Mouse (Mus musculus) heart, embryonic 16.5 days (tissue): ENCODE results near the gene Fam120c. TPM values are rescaled to one million over a fixed set of nuclear protein-coding genes. Genes with fewer than 3 reads are reported as not detected.
A peak's percentile ranks its signal among the peaks of the same experiment; 100 is the strongest.

Experiments
- ATAC-seq: fragments of 200-750 bp; cut with Nextera tagmentation; replicated peaks from 2 replicates; pipeline ENCODE4 v1.8.0; 2017; ENCODE audit warnings: moderate number of reproducible peaks; ENCODE audit not compliant: insufficient read depth, low FRiP score; ENCODE audit errors: extremely low read depth
- H3K27ac ChIP-seq: fragments of 300-500 bp; sonication (generic); 2 replicates; pipeline ENCODE4 v1.5.1; 2014; ENCODE audit warnings: mild to moderate bottlenecking, low read length, control low read depth, moderate library complexity
- H3K27me3 ChIP-seq: fragments of 300-500 bp; sonication (generic); 2 replicates; pipeline ENCODE4 v1.6.1; 2014; ENCODE audit warnings: low read length, mixed read lengths; ENCODE audit not compliant: control insufficient read depth, insufficient read depth
- H3K36me3 ChIP-seq: fragments of 300-500 bp; sonication (generic); 2 replicates; pipeline ENCODE4 v1.6.1; 2014; ENCODE audit not compliant: control insufficient read depth, insufficient read depth
- H3K4me1 ChIP-seq: fragments of 300-500 bp; sonication (generic); 2 replicates; pipeline ENCODE4 v1.6.1; 2014; ENCODE audit warnings: low read length, mixed read lengths; ENCODE audit not compliant: control insufficient read depth, insufficient read depth
- H3K4me2 ChIP-seq: fragments of 300-500 bp; sonication (generic); 2 replicates; pipeline ENCODE4 v1.6.1; 2014; ENCODE audit warnings: low read depth, mild to moderate bottlenecking, control low read depth, low read length
- H3K4me3 ChIP-seq: fragments of 300-500 bp; sonication (generic); 2 replicates; pipeline ENCODE4 v1.5.1; 2014; ENCODE audit warnings: mild to moderate bottlenecking, control low read depth, low read length
- H3K9ac ChIP-seq: fragments of 300-500 bp; sonication (generic); 2 replicates; pipeline ENCODE4 v1.6.1; 2014; ENCODE audit warnings: low read length, control low read depth
- H3K9me3 ChIP-seq: fragments of 300-500 bp; sonication (generic); replicated peaks from 2 replicates; pipeline ENCODE4 v1.6.1; 2016; ENCODE audit warnings: low read length; ENCODE audit not compliant: control insufficient read depth
- WGBS: fragments of 180-500 bp; shearing (Covaris S2); extraction: QIAGEN DNeasy Blood & Tissue Kit; methylation state at CpG from one replicate; pipeline ENCODE4 v1.1.7; 2014; 5-methylcytosine and 5-hydroxymethylcytosine counted together
- polyA plus RNA-seq: library from polyadenylated mRNA; unstranded; fragments of >200 nt; fragmentation: Nextera tagmentation; extraction: Ambion mirVana; gene quantifications from 2 replicates; pipeline ENCODE4 v1.2.1, GENCODE M21; 2015

The Fam120c gene
- polyA plus RNA-seq, 1 experiment from 2014 or later, result 3.2 TPM

GRCm38 (mm10) chrX:151513694-151514093 lies 169.7 kb downstream of the Fam120c start:
- Histone ChIP-seq H3K27me3 (no peaks in the 10 kb centered on the region), H3K9me3 (no peaks in the 10 kb centered on the region), H3K4me3 (no peak overlapping the region), H3K4me1 (no peaks in the 10 kb centered on the region), H3K4me2 (no peak overlapping the region), H3K9ac (no peak overlapping the region), H3K27ac (no peak overlapping the region), H3K36me3 (no peaks in the 10 kb centered on the region)
- ATAC-seq, result no peak
- WGBS, result 80% methylated on average over 2 of the region's 2 CpGs

GRCm38 (mm10) chrX:151518181-151518580 lies 174.2 kb downstream of the Fam120c start:
- WGBS, result 64% methylated on average over 1 of the region's 1 CpGs
- no peak overlapping the region for H3K27ac ChIP-seq
- ATAC-seq, result no peak
- H3K4me3 ChIP-seq, result no peak overlapping the region
- H3K4me1 ChIP-seq, result no peaks in the 10 kb centered on the region
- H3K36me3 ChIP-seq, result no peaks in the 10 kb centered on the region
- no peaks in the 10 kb centered on the region for H3K9me3 ChIP-seq
- H3K27me3 ChIP-seq, result no peaks in the 10 kb centered on the region
- H3K9ac ChIP-seq, result no peak overlapping the region
- no peak overlapping the region for H3K4me2 ChIP-seq

DNA sequence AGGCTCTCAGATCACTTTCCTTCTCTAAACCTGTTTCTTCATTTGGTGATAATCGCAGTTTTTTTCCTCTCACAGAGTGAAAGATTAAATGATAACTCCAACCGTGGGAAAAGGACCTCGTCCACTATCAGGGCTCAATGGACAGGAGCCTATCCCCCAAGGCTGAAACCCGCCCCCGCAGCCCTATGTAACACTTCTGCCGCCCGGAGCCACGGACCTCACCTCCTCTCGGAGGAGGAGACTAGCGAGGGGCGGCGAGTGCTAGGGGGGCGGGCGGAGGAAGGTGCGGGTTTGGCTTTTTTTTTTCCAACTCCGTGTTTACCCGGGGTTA lies 176.1 kb downstream of the Fam120c start:
- H3K9me3 ChIP-seq, result no peaks in the 10 kb centered on the region
- peak overlapping the region; percentile 99 for H3K27ac ChIP-seq
- H3K4me1 ChIP-seq, result no peaks in the 10 kb centered on the region
- no peaks in the 10 kb centered on the region for H3K36me3 ChIP-seq
- H3K9ac ChIP-seq, result peak overlapping the region; percentile 74
- WGBS, result 17% methylated on average over 16 of the region's 17 CpGs
- ATAC-seq, result no peak
- peak overlapping the region; percentile 60 for H3K4me2 ChIP-seq
- no peaks in the 10 kb centered on the region for H3K27me3 ChIP-seq
- H3K4me3 ChIP-seq, result peak overlapping the region; percentile 72

DNA sequence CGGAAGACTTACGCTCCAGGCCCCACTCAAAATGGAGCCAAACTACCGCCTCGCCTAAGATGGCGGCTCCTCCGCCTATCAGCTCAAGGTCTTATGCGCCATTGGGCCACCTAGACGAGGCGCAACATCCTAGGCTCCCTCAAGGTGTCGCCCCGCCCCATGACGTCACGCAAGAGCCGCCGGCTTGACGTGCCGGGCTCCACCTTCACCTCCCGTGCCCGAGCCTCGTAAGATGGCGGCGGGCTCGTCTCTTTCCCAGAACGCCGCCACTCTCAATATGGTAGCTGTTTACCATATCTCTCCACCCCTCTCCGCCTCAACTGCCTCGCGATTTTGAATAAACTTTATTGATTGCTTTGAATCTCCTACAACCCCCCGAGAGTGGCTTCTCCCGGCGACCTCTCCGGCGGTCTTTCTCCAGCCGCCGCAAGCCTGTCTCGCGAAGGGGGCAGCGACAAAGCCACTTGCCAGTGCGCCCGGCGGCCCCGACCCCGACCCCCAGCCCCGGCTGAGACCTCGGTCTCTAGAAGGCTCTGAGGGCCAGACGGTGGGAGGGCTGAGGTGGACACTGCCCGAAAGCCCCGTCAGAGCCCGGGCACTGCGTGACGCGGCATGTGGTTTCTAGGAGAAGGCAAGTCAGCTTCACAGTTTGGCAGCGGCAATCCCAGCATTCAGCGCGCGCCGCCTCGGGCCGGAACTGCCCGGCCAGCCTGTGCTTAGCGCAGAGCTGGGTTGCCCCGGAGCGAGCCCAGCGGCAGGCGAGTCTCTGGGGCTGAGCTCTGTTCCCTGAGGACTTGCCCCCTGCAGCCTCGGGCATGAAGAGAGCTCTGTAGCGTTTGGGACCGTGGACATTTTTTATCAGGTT lies 176.7 kb downstream of the Fam120c start, which contains the start of gene Phf8:
Gene Phf8, plus strand, starts transcription at position 215 of the 865 bp plus-strand sequence.
- no peaks in the 10 kb centered on the region for H3K9me3 ChIP-seq
- peak; percentile 96 for ATAC-seq
- no peaks in the 10 kb centered on the region for H3K4me1 ChIP-seq
- peak within 1 kb of the TSS; percentile 88 for H3K9ac ChIP-seq
- peak within 1 kb of the TSS; percentile 68 for H3K4me2 ChIP-seq
- no peaks in the 10 kb centered on the region for H3K36me3 ChIP-seq
- peak within 1 kb of the TSS; percentile 99 for H3K27ac ChIP-seq
- WGBS, result 15% methylated on average over 68 of the region's 68 CpGs
- H3K4me3 ChIP-seq, result peak within 1 kb of the TSS; percentile 72
- no peaks in the 10 kb centered on the region for H3K27me3 ChIP-seq

Other genes starting within 250 kb of the Fam120c start
- 16.4 and 17.5 TPM in 2 replicates for gene Tsr2, start 247.6 kb upstream of the Fam120c start, polyA plus RNA-seq
- gene Wnk3, start 146.1 kb upstream of the Fam120c start, polyA plus RNA-seq, result 0.46 and 0.47 TPM in 2 replicates
- 11.6 and 13.4 TPM in 2 replicates for gene Phf8, start 176.5 kb downstream of the Fam120c start, polyA plus RNA-seq